Mouse (Mus musculus): ENCODE data around the gene Ptgfrn.

- TF ChIP-seq CTCF (IDR thresholded peaks at IDR 0.05; ENCODE audit: borderline replicate concordance, insufficient read depth, low read length) (no peak), POLR2A (IDR thresholded peaks at IDR 0.05; ENCODE audit: low read depth, low read length) (no peak)
Observed at GRCm38 (mm10) chr3:101073384-101073783, 36.7 kb downstream of the Ptgfrn start.

All from embryonic fibroblast, embryonic 13.5 days (primary cell).